Mouse (Mus musculus) MEL (cell line): ENCODE measurements around the gene Cyren.

Source experiments
- CTCF ChIP-seq, 3 experiments: IDR thresholded peaks in 2 of 3; conservative IDR thresholded peaks in 1 of 3; 2 replicates each; pipeline ENCODE4 v1.5.1; 2011 to 2012; ENCODE audit warnings: low read length in 3 of 3, low read depth in 2 of 3, mild to moderate bottlenecking in 2 of 3, improper control_type of control experiment in 1 of 3, inconsistent platforms in 1 of 3, mixed read lengths in 1 of 3, moderate library complexity in 1 of 3; ENCODE audit not compliant: control insufficient read depth in 1 of 3, insufficient read depth in 1 of 3, poor library complexity in 1 of 3, severe bottlenecking in 1 of 3
- JUND ChIP-seq: IDR thresholded peaks from 2 replicates; pipeline ENCODE4 v1.6.1; 2011; ENCODE audit warnings: low read depth, mild to moderate bottlenecking, improper control_type of control experiment, low read length
- KAT2A ChIP-seq: conservative IDR thresholded peaks from 2 replicates; pipeline ENCODE4 v1.6.1; 2012; ENCODE audit warnings: low read depth, low read length, improper control_type of control experiment, inconsistent platforms
- MAX ChIP-seq: IDR thresholded peaks from 2 replicates; pipeline ENCODE4 v1.6.1; 2011; ENCODE audit warnings: low read length, improper control_type of control experiment
- POLR2A ChIP-seq, 2 experiments: IDR thresholded peaks; 2 replicates each; pipeline ENCODE4 v1.6.1; 2011 to 2012; ENCODE audit warnings: low read length in 2 of 2, mild to moderate bottlenecking in 2 of 2, control low read depth in 1 of 2, improper control_type of control experiment in 1 of 2, low read depth in 1 of 2, moderate library complexity in 1 of 2; ENCODE audit not compliant: control insufficient read depth in 1 of 2, insufficient read depth in 1 of 2, poor library complexity in 1 of 2
- SIN3A ChIP-seq: IDR thresholded peaks from 2 replicates; pipeline ENCODE4 v1.6.1; 2012; ENCODE audit warnings: low read length, improper control_type of control experiment, inconsistent platforms
- SMC3 ChIP-seq: IDR thresholded peaks from 2 replicates; pipeline ENCODE4 v1.6.1; 2011; ENCODE audit warnings: low read depth, low read length, improper control_type of control experiment
- USF1 ChIP-seq: IDR thresholded peaks from 2 replicates; pipeline ENCODE4 v1.6.1; 2014; ENCODE audit warnings: low read depth, mild to moderate bottlenecking, inconsistent platforms, low read length, improper control_type of control experiment, moderate library complexity

DNA sequence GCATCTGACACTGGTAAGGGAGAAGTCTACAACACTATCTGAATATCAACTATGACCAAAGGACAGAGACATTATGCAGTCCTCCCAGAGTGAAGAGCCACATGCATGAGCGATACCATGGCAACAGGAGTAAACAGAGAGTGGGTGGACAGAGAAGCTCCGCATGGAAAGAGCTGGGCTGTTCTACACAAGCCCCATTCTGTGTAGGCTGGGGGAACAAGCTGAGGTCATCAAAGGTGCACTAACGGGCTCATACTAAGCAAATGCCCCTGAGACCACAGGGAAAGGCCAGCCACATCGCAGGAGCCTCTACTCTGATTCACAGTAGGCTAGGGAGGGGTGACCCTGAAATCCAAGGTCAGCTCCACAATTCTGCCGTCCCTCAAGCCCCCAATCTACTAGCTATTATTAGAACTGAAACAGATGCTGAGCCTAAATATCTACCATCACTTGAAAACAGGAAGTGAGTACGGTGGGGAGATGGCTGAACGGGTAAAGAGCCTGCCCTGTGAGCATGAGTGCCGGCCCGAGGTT lies 24.1 kb upstream of the Cyren start:
- no peak for TF ChIP-seq POLR2A (IDR thresholded peaks at IDR 0.05; ENCODE audit: control insufficient read depth in 1 of 2, insufficient read depth in 1 of 2, low read depth in 1 of 2, low read length in 2 of 2, poor library complexity in 1 of 2)
- TF ChIP-seq CTCF (IDR thresholded peaks at IDR 0.05 in 2 of 3, conservative IDR thresholded peaks at IDR 0.05 in 1 of 3; ENCODE audit: control insufficient read depth in 1 of 3, insufficient read depth in 1 of 3, low read depth in 2 of 3, low read length in 3 of 3, poor library complexity in 1 of 3, severe bottlenecking in 1 of 3): no peak
- no peak for TF ChIP-seq JUND
- TF ChIP-seq SMC3: no peak
- TF ChIP-seq SIN3A: no peak
- no peak for TF ChIP-seq USF1
- TF ChIP-seq KAT2A: no peak
- no peak for TF ChIP-seq MAX
